In genomic region chr9:83399414-83399813, GRCm38 (mm10) we compare ENCODE assay signal across 30 mouse cellular contexts.
"Had no signal": no experiment of that assay in that cellular context is flagged by ENCODE, and none has a peak within 500 bp of the region (broad histone marks: within the 10 kb centered on the region; RNA-seq: fewer than 3 reads in every experiment).

No protein-coding gene starts in this region.

- H3K4me3 ChIP-seq: limb, embryonic 10.5 days; limb, embryonic 12.5 days; limb, embryonic 13.5 days; limb, embryonic 15.5 days; liver, embryonic 12.5 days; liver, embryonic 13.5 days; liver, embryonic 15.5 days; lung, embryonic 15.5 days; megakaryocyte, embryonic 14.5 days; midbrain, embryonic 10.5 days; midbrain, embryonic 12.5 days; midbrain, embryonic 13.5 days; myocyte; neural tube, embryonic 12.5 days had no signal

- H3K27ac ChIP-seq: limb, embryonic 10.5 days; limb, embryonic 12.5 days; limb, embryonic 13.5 days; limb, embryonic 15.5 days; liver, embryonic 12.5 days; liver, embryonic 13.5 days; liver, embryonic 14.5 days; liver, embryonic 15.5 days; lung, embryonic 15.5 days; macrophage; midbrain, embryonic 10.5 days; midbrain, embryonic 12.5 days; midbrain, embryonic 13.5 days; neural tube, embryonic 12.5 days had no signal

- ATAC-seq: liver, embryonic 12.5 days; liver, postnatal 0 days; lung, postnatal 0 days; midbrain, embryonic 13.5 days; midbrain, embryonic 16.5 days had no signal

- H3K9ac ChIP-seq: limb, embryonic 12.5 days; limb, embryonic 13.5 days; limb, embryonic 15.5 days; liver, embryonic 12.5 days; liver, embryonic 13.5 days; liver, embryonic 14.5 days; liver, embryonic 15.5 days; liver, postnatal 0 days; lung, embryonic 14.5 days; lung, embryonic 15.5 days; midbrain, embryonic 12.5 days; midbrain, embryonic 13.5 days; neural tube, embryonic 12.5 days had no signal

- H3K4me2 ChIP-seq: limb, embryonic 12.5 days; limb, embryonic 13.5 days; limb, embryonic 15.5 days; liver, embryonic 11.5 days; liver, embryonic 12.5 days; liver, embryonic 13.5 days; liver, embryonic 15.5 days; lung, embryonic 14.5 days; lung, embryonic 15.5 days; midbrain, embryonic 12.5 days; midbrain, embryonic 13.5 days; neural tube, embryonic 12.5 days had no signal

- H3K9me3 ChIP-seq: limb, embryonic 10.5 days; limb, embryonic 12.5 days; limb, embryonic 13.5 days; limb, embryonic 15.5 days; liver, embryonic 12.5 days; liver, embryonic 13.5 days; liver, embryonic 15.5 days; lung, embryonic 15.5 days; megakaryocyte, embryonic 14.5 days; midbrain, embryonic 10.5 days; midbrain, embryonic 12.5 days; midbrain, embryonic 13.5 days; neural tube, embryonic 12.5 days had no signal

- H3K36me3 ChIP-seq: liver, embryonic 12.5 days; liver, embryonic 13.5 days; liver, embryonic 15.5 days had no signal

- H3K27me3 ChIP-seq: limb, embryonic 12.5 days; limb, embryonic 13.5 days; limb, embryonic 15.5 days; liver, embryonic 12.5 days; liver, embryonic 13.5 days; liver, embryonic 15.5 days; lung, embryonic 15.5 days; megakaryocyte, embryonic 14.5 days; midbrain, embryonic 12.5 days; midbrain, embryonic 13.5 days; neural tube, embryonic 12.5 days had no signal

- H3K4me1 ChIP-seq: limb, embryonic 10.5 days; limb, embryonic 13.5 days; limb, embryonic 15.5 days; liver, embryonic 12.5 days; liver, embryonic 13.5 days; liver, embryonic 15.5 days; lung, embryonic 15.5 days; midbrain, embryonic 12.5 days; midbrain, embryonic 13.5 days; neural tube, embryonic 12.5 days had no signal

- DNase-seq: left cerebral cortex, postnatal 4 days; liver; liver, embryonic 13.5 days; liver, postnatal 0 days; lung, adult 18-20 months; lung, adult 2 months; lung, embryonic 14.5 days; lung, postnatal 10 days; lung, postnatal 14 days; lung, postnatal 36 days; lung, postnatal 4 days; midbrain, embryonic 14.5 days had no signal
